Mouse (Mus musculus) Muller cell, postnatal 12 days (primary cell): ENCODE data around the gene Atp8b5.
A peak's percentile ranks its signal among the peaks of the same experiment; 100 is the strongest.

Experiments
- DNase-seq: peaks from one replicate; pipeline ENCODE4 v3.0.0-alpha.2; 2015; ENCODE audit errors: inconsistent ontology term

The Atp8b5 gene

GRCm38 (mm10) chr4:43383246-43384082, 116.5 kb downstream of the Atp8b5 start:
- DNase-seq = peak; percentile 46

- DNase-seq = peak; percentile 52
Measured at GRCm38 (mm10) chr4:43384083-43384460, 117.1 kb downstream of the Atp8b5 start.

GRCm38 (mm10) chr4:43384541-43384940, 117.6 kb downstream of the Atp8b5 start:
- no peak for DNase-seq

- DNase-seq = no peak
Measured at GRCm38 (mm10) chr4:43386932-43387331, 120.0 kb downstream of the Atp8b5 start.

- DNase-seq = peak; percentile 58
Measured at GRCm38 (mm10) chr4:43389390-43389789, 122.4 kb downstream of the Atp8b5 start.

- peak; percentile 68 for DNase-seq
Measured at GRCm38 (mm10) chr4:43389845-43390440, 123.0 kb downstream of the Atp8b5 start.

- DNase-seq = no peak
Measured at GRCm38 (mm10) chr4:43391521-43392050, 124.6 kb downstream of the Atp8b5 start.

- peak; percentile 95 for DNase-seq
Measured at GRCm38 (mm10) chr4:43394345-43394891, 127.5 kb downstream of the Atp8b5 start.

GRCm38 (mm10) chr4:43395147-43395546, 128.2 kb downstream of the Atp8b5 start:
- no peak for DNase-seq

- no peak for DNase-seq
Measured at GRCm38 (mm10) chr4:43395836-43396235, 128.9 kb downstream of the Atp8b5 start.

- no peak for DNase-seq
Measured at GRCm38 (mm10) chr4:43396381-43396780, 129.4 kb downstream of the Atp8b5 start.

GRCm38 (mm10) chr4:43398014-43398413, 131.1 kb downstream of the Atp8b5 start:
- DNase-seq = peak; percentile 72

GRCm38 (mm10) chr4:43398829-43399331, 131.9 kb downstream of the Atp8b5 start:
- DNase-seq = peak; percentile 89

GRCm38 (mm10) chr4:43399391-43400131, 132.6 kb downstream of the Atp8b5 start:
- DNase-seq = no peak

GRCm38 (mm10) chr4:43400976-43401375, 134.0 kb downstream of the Atp8b5 start:
- DNase-seq = peak; percentile 45

GRCm38 (mm10) chr4:43401486-43401885, 134.5 kb downstream of the Atp8b5 start:
- no peak for DNase-seq

GRCm38 (mm10) chr4:43402212-43402611, 135.3 kb downstream of the Atp8b5 start:
- no peak for DNase-seq

GRCm38 (mm10) chr4:43404697-43405096, 137.7 kb downstream of the Atp8b5 start:
- no peak for DNase-seq

GRCm38 (mm10) chr4:43406162-43406971, 139.4 kb downstream of the Atp8b5 start:
- peak; percentile 94 for DNase-seq

GRCm38 (mm10) chr4:43407071-43407920, 140.3 kb downstream of the Atp8b5 start:
- DNase-seq = no peak
